Mouse (Mus musculus) embryonic facial prominence, embryonic 15.5 days (tissue): ENCODE results near the gene Olfr38. TPM values are rescaled to one million over a fixed set of nuclear protein-coding genes. Genes with fewer than 3 reads are reported as not detected.

Experiments
- ATAC-seq: fragments of 200-750 bp; cut with Nextera tagmentation; 2 replicates; pipeline ENCODE4 v1.8.0; 2017; ENCODE audit warnings: low read depth, moderate TSS enrichment; ENCODE audit not compliant: insufficient number of reproducible peaks, low FRiP score, low TSS enrichment
- H3K27ac ChIP-seq: fragments of 300-500 bp; sonication (generic); replicated peaks from 2 replicates; pipeline ENCODE4 v1.5.1; 2015; ENCODE audit warnings: mild to moderate bottlenecking, inconsistent platforms
- H3K27me3 ChIP-seq: fragments of 300-500 bp; sonication (generic); 2 replicates; pipeline ENCODE4 v1.6.1; 2015; ENCODE audit warnings: inconsistent platforms
- H3K36me3 ChIP-seq: fragments of 300-500 bp; sonication (generic); 2 replicates; pipeline ENCODE4 v1.6.1; 2015; ENCODE audit warnings: mild to moderate bottlenecking, inconsistent platforms
- H3K4me1 ChIP-seq: fragments of 300-500 bp; sonication (generic); 2 replicates; pipeline ENCODE4 v1.6.1; 2015; ENCODE audit warnings: inconsistent platforms
- H3K4me2 ChIP-seq: fragments of 300-500 bp; sonication (generic); replicated peaks from 2 replicates; pipeline ENCODE4 v1.6.1; 2015; ENCODE audit warnings: mild to moderate bottlenecking, inconsistent platforms
- H3K4me3 ChIP-seq: fragments of 300-500 bp; sonication (generic); replicated peaks from 2 replicates; pipeline ENCODE4 v1.5.1; 2015; ENCODE audit warnings: mild to moderate bottlenecking, inconsistent platforms
- H3K9ac ChIP-seq: fragments of 300-500 bp; sonication (generic); 2 replicates; pipeline ENCODE4 v1.6.1; 2015; ENCODE audit warnings: inconsistent platforms
- H3K9me3 ChIP-seq: fragments of 300-500 bp; sonication (generic); replicated peaks from 2 replicates; pipeline ENCODE4 v1.6.1; 2016; ENCODE audit warnings: inconsistent platforms
- WGBS: fragments of 180-500 bp; shearing (Covaris S2); methylation state at CpG from one replicate; pipeline ENCODE4 v1.1.7; 2015; 5-methylcytosine and 5-hydroxymethylcytosine counted together
- polyA plus RNA-seq: library from polyadenylated mRNA; unstranded; fragments of >200 nt; fragmentation: Nextera tagmentation; extraction: Ambion mirVana; gene quantifications from 2 replicates; pipeline ENCODE4 v1.2.1, GENCODE M21; 2015

The Olfr38 gene
- not detected in 2 replicates for polyA plus RNA-seq

DNA sequence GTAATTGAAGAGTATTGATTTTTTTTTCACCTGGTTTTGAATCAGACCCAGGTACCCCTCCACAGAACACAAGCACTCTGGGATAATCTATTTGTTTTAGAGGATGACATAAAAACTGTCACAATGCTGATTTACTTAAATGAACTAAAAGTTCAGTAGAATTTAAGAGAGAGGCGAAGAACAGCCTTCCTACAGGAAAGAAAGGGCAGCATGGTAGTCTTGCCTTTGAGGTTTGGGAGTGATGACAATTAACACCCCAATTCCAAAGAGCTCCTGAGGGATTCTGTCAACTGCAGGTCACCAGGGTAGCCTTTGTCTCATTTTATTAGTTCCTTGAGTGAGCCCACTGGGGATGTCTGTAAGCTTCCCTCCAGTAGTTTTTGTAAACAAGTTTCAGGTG is at the start of gene Olfr38:
TSS of gene Olfr38 (plus strand) at position 301 of the 400 bp plus-strand sequence.
- H3K36me3 ChIP-seq, result no peaks in the 10 kb centered on the region
- H3K4me3 ChIP-seq, result no peak within 1 kb of the TSS
- no peak within 1 kb of the TSS for H3K27ac ChIP-seq
- no peaks in the 10 kb centered on the region for H3K4me1 ChIP-seq
- no peak for ATAC-seq
- no peaks in the 10 kb centered on the region for H3K27me3 ChIP-seq
- no peak within 1 kb of the TSS for H3K9ac ChIP-seq
- no peak within 1 kb of the TSS for H3K4me2 ChIP-seq
- H3K9me3 ChIP-seq, result no peaks in the 10 kb centered on the region
- WGBS, result 88% methylated on average over 1 of the region's 1 CpGs

DNA sequence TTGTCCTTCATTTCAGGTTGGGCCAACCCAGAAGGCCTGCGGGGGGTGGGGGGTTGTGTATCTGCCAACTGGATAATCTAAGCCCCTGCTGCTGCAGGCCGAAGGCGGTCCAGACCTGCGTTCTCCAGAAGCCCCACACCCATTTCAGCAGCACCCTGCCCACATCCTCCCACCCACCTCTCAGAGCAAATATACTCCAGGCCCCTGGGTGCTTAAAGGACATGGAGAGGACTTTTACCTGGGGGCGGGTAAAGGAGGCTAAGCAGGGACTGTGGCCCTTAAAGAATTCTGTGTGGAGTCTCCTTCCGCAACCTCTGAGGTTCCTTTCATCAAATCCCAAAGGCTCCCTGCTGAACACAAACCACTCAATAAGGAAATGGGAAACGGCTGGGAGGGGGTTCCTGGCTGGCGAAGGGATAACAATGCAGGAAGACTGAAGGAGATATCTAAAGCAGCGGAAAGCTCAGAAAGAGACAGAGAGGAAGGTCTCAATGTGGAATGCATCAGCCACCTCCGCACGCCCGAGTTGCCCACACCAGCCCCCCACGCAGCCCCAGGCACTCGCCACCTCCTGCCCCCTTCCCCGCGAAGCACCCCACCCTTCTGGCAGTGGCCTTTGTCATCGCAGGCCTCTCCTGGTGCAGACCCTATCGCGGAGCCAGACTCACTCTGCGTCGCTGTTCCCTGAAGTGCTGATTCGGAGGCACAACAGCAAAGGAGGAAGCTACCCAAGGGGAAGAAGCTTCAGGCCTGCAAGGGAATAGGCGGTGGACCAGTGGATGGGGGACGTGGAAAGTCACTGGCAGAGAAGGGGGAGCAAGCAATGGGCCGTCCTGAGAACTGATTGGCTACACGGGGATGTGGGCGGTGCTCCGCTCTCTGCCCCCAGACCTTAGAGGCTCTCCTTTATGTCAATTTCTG is 46.7 kb upstream of the Olfr38 start, which contains the start of gene Tcaf1:
TSS of gene Tcaf1 (minus strand) at position 798 of the 921 bp plus-strand sequence.
- H3K4me1 ChIP-seq, result no peaks in the 10 kb centered on the region

DNA sequence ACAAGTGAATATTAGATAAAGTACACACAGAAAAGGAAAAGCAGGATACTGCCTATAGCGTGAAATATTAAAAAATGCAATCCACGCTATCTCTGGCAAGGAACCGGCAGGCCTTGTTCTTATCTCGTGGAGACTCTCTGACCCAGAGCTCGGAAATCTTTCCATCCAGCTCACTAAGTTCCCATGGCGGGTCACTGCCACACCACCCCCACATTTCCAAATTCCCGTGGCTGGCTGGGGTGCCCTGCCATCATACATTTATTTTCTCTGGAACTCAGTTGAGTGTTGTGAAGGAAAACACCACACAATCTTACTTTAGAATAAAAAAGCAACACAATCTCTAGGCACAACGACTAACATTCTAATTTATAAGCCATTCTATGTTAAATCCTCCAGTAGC is 41.5 kb upstream of the Olfr38 start:
- no peak for ATAC-seq
- Histone ChIP-seq H3K27me3 (no peaks in the 10 kb centered on the region), H3K4me2 (no peak overlapping the region), H3K27ac (no peak overlapping the region), H3K9me3 (no peaks in the 10 kb centered on the region), H3K4me3 (no peak overlapping the region), H3K9ac (no peak overlapping the region), H3K36me3 (no peaks in the 10 kb centered on the region), H3K4me1 (no peaks in the 10 kb centered on the region)
- 68% methylated on average over 8 of the region's 8 CpGs for WGBS

More for the DNA sequence above, 46.7 kb upstream of the Olfr38 start, which contains the start of gene Tcaf1:
- Histone ChIP-seq H3K4me3 (peak within 1 kb of the TSS; percentile 72), H3K9ac (peak within 1 kb of the TSS; percentile 65), H3K36me3 (no peaks in the 10 kb centered on the region), H3K4me2 (peak within 1 kb of the TSS; percentile 73), H3K9me3 (no peaks in the 10 kb centered on the region), H3K27me3 (no peaks in the 10 kb centered on the region), H3K27ac (peak within 1 kb of the TSS; percentile 86)
- WGBS, result 1% methylated on average over 28 of the region's 28 CpGs
- ATAC-seq, result peak; percentile 98

DNA sequence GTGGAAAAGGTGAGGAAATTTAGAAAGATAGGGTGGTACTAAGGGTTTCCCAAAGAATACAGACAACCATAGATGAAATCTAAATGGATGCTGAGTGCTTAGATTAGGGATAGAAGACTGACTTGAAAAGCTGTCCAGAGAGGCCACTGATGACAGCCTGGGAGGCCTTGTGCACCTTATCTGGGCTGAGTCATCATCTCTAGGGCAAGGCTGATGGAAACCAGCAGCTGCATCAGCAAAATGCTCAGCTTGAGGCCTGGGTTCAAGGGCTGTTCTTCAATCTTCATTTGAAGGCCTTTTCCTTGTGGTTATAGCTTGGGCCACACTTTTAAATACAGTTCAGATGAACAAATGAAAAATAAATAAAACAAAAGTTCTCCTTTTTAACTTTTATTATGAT is 38.2 kb upstream of the Olfr38 start:
- Histone ChIP-seq H3K4me3 (no peak overlapping the region), H3K27ac (no peak overlapping the region), H3K4me2 (no peak overlapping the region), H3K27me3 (no peaks in the 10 kb centered on the region), H3K9me3 (no peaks in the 10 kb centered on the region), H3K36me3 (no peaks in the 10 kb centered on the region), H3K9ac (no peak overlapping the region), H3K4me1 (no peaks in the 10 kb centered on the region)
- no peak for ATAC-seq

DNA sequence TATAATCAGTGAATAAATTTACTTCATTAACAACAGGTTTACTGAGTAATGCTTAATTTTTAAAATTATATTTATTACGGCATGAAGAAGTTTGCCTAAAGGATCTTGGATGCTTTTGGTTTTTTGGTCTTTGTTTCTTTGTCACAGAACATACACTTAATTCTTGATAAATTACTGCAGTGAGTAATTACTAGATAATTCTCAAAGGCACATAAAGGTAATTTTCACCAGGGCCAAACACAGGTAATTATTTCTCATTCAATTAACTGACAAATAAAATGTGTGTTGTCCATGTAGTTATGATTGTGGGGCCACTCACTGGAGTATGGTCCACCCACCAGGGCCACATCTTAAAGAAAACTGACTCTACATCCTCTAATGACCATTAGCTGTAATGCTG is 17.1 kb upstream of the Olfr38 start, which contains the start of gene Olfr453:
TSS of gene Olfr453 (plus strand) at position 301 of the 400 bp plus-strand sequence.
- Histone ChIP-seq H3K27me3 (no peaks in the 10 kb centered on the region), H3K9ac (no peak within 1 kb of the TSS), H3K9me3 (no peaks in the 10 kb centered on the region), H3K27ac (no peak within 1 kb of the TSS), H3K36me3 (no peaks in the 10 kb centered on the region), H3K4me3 (no peak within 1 kb of the TSS), H3K4me1 (no peaks in the 10 kb centered on the region), H3K4me2 (no peak within 1 kb of the TSS)
- no peak for ATAC-seq
- 87% methylated on average over 1 of the region's 1 CpGs for WGBS

DNA sequence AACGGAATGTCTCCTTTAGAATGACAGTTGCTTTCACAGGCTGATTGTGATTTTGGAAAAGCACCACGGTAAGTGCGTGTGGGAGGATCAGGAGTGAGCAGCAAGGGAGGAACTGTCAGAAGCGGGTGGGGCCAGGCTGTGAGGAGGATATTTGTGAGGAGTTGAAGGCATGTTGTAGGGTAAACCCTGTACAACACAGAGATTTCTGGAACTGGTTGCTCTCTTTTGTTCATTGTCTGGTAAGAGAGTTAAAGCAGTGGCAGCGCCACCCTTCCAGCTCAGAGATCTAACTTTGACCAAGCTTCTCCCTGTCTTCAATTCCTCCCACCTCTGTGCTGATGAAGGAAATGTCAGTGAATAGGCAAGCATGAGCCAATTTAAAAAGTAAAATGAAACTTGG is 13.9 kb upstream of the Olfr38 start:
- no peak overlapping the region for H3K27ac ChIP-seq
- H3K27me3 ChIP-seq, result no peaks in the 10 kb centered on the region
- H3K4me3 ChIP-seq, result no peak overlapping the region
- no peaks in the 10 kb centered on the region for H3K9me3 ChIP-seq
- no peak overlapping the region for H3K4me2 ChIP-seq
- no peak for ATAC-seq
- no peak overlapping the region for H3K9ac ChIP-seq
- no peaks in the 10 kb centered on the region for H3K4me1 ChIP-seq
- 71% methylated on average over 5 of the region's 5 CpGs for WGBS
- H3K36me3 ChIP-seq, result no peaks in the 10 kb centered on the region

DNA sequence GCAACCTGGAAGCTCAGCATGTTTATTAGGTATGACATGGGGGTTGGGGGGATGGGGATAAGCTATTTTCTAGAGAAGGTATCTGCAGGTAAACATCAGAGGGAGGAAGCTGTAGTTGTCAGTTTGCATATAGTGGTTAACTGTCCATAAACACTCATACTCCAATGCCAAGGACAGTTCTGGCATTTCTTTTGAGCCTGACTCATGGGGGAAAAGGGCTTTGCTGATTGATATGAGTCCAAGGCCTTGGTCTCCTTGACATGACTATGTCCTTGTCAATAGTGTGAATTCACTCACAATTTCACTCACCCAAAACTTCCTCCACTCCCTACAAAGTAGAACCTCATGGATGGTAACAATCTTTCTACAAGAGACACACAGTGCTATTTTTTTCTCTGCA is 8.4 kb upstream of the Olfr38 start:
- Histone ChIP-seq H3K4me2 (no peak overlapping the region), H3K4me3 (no peak overlapping the region), H3K9ac (no peak overlapping the region), H3K9me3 (no peaks in the 10 kb centered on the region), H3K36me3 (no peaks in the 10 kb centered on the region), H3K4me1 (no peaks in the 10 kb centered on the region), H3K27me3 (no peaks in the 10 kb centered on the region), H3K27ac (no peak overlapping the region)
- no peak for ATAC-seq

DNA sequence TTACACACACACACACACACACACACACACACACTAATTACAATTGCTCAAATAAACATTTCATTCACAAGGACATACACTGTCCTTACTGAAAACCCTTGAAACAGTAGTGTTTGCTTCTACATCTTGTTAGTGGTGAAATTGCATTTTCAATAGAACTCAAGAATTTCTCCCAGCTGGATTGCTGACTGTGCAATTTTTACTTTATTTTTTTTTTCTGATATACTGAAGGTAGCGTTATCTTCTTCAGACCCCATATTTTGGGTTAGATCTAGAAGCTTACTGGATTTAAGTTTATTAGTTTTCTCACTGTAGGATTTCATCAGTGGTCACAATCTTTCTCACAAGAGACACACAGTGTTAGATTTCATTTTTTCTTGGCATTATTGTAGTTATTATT is 20.9 kb downstream of the Olfr38 start:
- Histone ChIP-seq H3K4me3 (no peak overlapping the region), H3K27me3 (no peaks in the 10 kb centered on the region), H3K4me2 (no peak overlapping the region), H3K9ac (no peak overlapping the region), H3K27ac (no peak overlapping the region), H3K36me3 (no peaks in the 10 kb centered on the region), H3K9me3 (no peaks in the 10 kb centered on the region), H3K4me1 (no peaks in the 10 kb centered on the region)
- ATAC-seq, result no peak
- WGBS, result 76% methylated on average over 1 of the region's 1 CpGs

DNA sequence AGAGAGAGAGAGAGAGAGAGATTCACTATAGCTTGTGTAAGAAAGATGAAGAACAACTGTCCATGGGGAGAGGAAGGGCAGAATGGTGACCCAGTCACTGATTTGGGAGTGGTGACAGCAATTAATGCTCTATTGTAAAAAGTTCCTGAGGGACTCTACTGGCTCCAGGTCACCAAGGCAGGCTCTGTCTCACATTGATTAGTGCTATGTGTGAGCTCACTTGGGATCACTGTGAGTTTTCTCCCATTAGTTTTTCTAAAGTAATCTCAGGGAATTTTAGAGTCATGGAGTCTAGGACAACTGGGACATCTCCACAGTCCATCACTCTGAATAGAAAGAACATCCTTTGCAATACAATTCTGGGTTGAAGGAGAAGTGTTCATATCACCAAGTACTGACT is 28.6 kb downstream of the Olfr38 start, which contains the start of gene Olfr452:
TSS of gene Olfr452 (plus strand) at position 301 of the 400 bp plus-strand sequence.
- H3K4me3 ChIP-seq, result no peak within 1 kb of the TSS
- ATAC-seq, result no peak
- H3K27me3 ChIP-seq, result no peaks in the 10 kb centered on the region
- H3K36me3 ChIP-seq, result no peaks in the 10 kb centered on the region
- no peaks in the 10 kb centered on the region for H3K9me3 ChIP-seq
- H3K9ac ChIP-seq, result no peak within 1 kb of the TSS
- H3K4me1 ChIP-seq, result no peaks in the 10 kb centered on the region
- H3K4me2 ChIP-seq, result no peak within 1 kb of the TSS
- H3K27ac ChIP-seq, result no peak within 1 kb of the TSS

DNA sequence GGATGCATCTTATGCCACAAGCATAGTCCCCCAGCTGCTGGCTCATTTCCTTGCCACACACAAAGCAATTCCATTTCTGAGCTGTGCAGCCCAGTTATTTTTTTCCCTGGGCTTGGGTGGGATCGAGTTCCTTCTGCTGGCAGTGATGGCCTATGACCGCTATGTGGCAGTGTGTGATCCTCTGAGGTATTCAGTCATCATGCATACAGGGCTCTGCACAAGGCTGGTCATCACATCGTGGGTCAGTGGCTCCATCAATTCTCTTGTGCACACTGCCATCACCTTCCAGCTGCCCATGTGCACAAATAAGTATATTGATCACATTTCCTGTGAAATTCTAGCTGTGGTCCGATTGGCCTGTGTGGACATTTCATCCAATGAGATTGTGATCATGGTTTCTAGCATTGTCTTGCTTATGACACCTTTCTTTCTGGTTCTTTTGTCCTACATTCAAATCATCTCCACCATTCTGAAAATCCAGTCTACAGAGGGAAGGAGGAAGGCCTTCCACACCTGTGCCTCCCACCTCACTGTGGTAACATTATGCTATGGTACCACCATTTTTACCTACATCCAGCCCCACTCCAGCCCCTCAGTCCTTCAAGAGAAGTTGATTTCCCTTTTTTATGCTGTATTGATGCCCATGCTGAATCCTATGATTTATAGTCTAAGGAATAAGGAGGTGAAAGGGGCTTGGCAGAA is 34.2 kb downstream of the Olfr38 start:
- Histone ChIP-seq H3K4me1 (no peaks in the 10 kb centered on the region), H3K36me3 (no peaks in the 10 kb centered on the region), H3K9ac (no peak overlapping the region), H3K27ac (no peak overlapping the region), H3K4me3 (no peak overlapping the region), H3K27me3 (no peaks in the 10 kb centered on the region), H3K4me2 (no peak overlapping the region), H3K9me3 (no peaks in the 10 kb centered on the region)
- 41% methylated on average over 4 of the region's 4 CpGs for WGBS
- no peak for ATAC-seq

DNA sequence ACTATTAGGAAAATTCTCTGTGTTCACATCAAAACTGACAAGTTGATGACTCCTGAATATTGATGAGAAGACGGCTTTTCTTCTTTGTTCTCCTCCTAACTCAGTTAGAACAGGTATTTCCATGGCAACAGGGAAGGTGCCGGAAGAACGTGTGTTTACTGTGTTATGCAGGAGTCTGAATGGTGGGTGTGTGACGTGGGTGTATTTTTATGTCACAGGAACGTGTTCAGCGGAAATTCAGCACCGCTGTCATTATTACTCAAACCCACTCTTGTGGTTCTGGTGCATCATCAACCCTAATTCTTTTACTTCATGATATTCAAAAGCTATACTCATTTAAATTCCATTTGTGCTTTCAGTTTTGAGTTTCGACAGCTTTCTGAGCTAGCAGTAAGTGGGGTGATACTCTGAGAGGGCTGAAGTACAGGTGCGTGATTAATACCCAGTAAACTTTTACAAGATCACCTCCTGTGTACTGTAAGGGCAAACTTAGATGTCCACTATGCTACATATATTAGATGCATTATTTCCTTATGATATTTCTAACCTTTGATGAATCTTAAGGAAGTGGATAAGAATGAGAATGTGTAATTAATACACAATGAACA is 34.8 kb downstream of the Olfr38 start:
- Histone ChIP-seq H3K27ac (no peak overlapping the region), H3K36me3 (no peaks in the 10 kb centered on the region), H3K4me2 (no peak overlapping the region), H3K4me3 (no peak overlapping the region), H3K9ac (no peak overlapping the region), H3K9me3 (no peaks in the 10 kb centered on the region), H3K27me3 (no peaks in the 10 kb centered on the region), H3K4me1 (no peaks in the 10 kb centered on the region)
- ATAC-seq, result no peak
- 77% methylated on average over 9 of the region's 9 CpGs for WGBS
